Mouse (Mus musculus): ENCODE measurements around the gene Nfib. TPM values are rescaled to one million over a fixed set of nuclear protein-coding genes. Genes with fewer than 3 reads are reported as not detected.

Nfib gene
- polyA plus RNA-seq, 1 experiment from 2014 or later, result 13.5 TPM

DNA sequence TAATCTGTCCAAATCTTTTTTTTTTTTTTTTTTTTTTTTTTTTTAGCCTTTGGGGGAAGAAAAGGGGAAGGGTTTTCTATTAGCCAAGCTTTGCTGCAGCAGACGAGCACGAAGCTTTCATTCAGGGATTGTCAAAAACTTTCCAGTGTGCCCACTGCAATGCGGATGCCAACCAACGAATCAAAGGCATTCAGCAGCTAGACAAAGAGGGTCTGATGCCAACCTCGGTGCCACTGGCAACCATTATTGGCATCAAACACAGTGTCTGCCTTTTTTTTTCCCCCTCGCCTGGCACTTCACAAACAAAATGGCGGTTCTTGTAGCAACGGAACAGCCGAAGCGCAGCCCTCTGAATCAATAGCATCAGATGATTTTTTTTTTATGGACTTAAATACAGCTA is 210.7 kb downstream of the Nfib start:
- Histone ChIP-seq H3K9me3 (ENCODE audit: control insufficient read depth) (no peaks in the 10 kb centered on the region), H3K4me1 (replicated peaks; ENCODE audit: control insufficient read depth, insufficient read depth, low read length) (peaks cover 6% of the 10 kb centered on the region; the same call in 1 of the 2 replicates), H3K4me3 (ENCODE audit: low read depth, low read length) (no peak overlapping the region), H3K9ac (ENCODE audit: low read depth, low read length) (no peak overlapping the region), H3K27me3 (replicated peaks; ENCODE audit: control insufficient read depth, insufficient read depth, low read length) (no peaks in the 10 kb centered on the region), H3K36me3 (ENCODE audit: control insufficient read depth, insufficient read depth) (peaks cover 9% of the 10 kb centered on the region), H3K27ac (ENCODE audit: low read depth, low read length) (no peak overlapping the region), H3K4me2 (replicated peaks; ENCODE audit: low read depth) (no peak overlapping the region)
- TF ChIP-seq CTCF (IDR thresholded peaks at IDR 0.05; ENCODE audit: low read depth), result no peak
- ATAC-seq, result no peak
- WGBS, result 90% methylated on average over 10 of the region's 10 CpGs

DNA sequence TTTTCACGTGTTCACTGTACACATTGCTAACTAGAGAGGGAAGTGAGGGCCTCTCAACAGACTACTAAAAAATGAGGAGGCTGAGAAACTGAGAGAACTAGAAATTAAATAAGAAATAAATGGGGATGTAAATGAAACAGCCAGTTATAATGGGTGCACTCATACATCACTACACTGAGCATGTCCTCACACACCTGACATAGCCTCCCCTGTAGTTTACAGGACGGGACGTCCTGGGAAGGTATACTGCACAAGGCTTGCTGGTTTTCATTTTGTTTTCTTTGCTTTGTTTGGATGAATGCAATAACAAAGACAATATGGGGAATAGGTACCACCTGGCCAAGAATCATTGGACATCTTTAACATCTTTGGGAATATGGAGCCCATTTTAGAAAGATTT is 211.1 kb downstream of the Nfib start:
- Histone ChIP-seq H3K9ac (ENCODE audit: low read depth, low read length) (no peak overlapping the region), H3K4me2 (replicated peaks; ENCODE audit: low read depth) (no peak overlapping the region), H3K27ac (ENCODE audit: low read depth, low read length) (no peak overlapping the region), H3K36me3 (ENCODE audit: control insufficient read depth, insufficient read depth) (peaks cover 9% of the 10 kb centered on the region), H3K4me3 (ENCODE audit: low read depth, low read length) (no peak overlapping the region), H3K4me1 (replicated peaks; ENCODE audit: control insufficient read depth, insufficient read depth, low read length) (peaks cover 3% of the 10 kb centered on the region; the same call in 1 of the 2 replicates), H3K27me3 (replicated peaks; ENCODE audit: control insufficient read depth, insufficient read depth, low read length) (no peaks in the 10 kb centered on the region), H3K9me3 (ENCODE audit: control insufficient read depth) (no peaks in the 10 kb centered on the region)
- TF ChIP-seq CTCF (IDR thresholded peaks at IDR 0.05; ENCODE audit: low read depth), result no peak
- WGBS, result 78% methylated on average over 3 of the region's 3 CpGs
- ATAC-seq, result no peak

DNA sequence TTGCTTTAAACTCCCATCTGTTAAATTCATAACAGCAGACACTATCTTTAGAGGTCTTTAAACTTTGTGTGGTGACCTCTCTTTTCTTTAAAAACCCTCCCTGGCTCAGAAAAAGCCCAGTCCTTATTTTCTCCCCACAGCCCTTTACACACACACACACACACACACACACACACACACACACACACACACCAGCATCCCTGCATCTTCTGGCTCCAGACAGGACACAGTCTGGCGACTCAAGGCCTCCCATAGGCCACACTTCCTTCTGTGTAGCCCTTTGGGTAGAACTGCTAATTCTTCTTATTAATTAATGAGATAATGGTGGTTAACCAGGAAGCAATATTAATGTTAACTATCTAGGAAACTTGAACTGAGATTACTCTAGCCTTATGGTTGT is 211.7 kb downstream of the Nfib start:
- ATAC-seq, result no peak
- H3K4me2 ChIP-seq (replicated peaks; ENCODE audit: low read depth), result no peak overlapping the region
- no peaks in the 10 kb centered on the region for H3K9me3 ChIP-seq (ENCODE audit: control insufficient read depth)
- WGBS, result 77% methylated on average over 1 of the region's 1 CpGs
- no peak for TF ChIP-seq CTCF (IDR thresholded peaks at IDR 0.05; ENCODE audit: low read depth)
- H3K27ac ChIP-seq (ENCODE audit: low read depth, low read length), result no peak overlapping the region
- H3K4me1 ChIP-seq (replicated peaks; ENCODE audit: control insufficient read depth, insufficient read depth, low read length), result peaks cover 3% of the 10 kb centered on the region; the same call in 1 of the 2 replicates
- H3K9ac ChIP-seq (ENCODE audit: low read depth, low read length), result no peak overlapping the region
- H3K36me3 ChIP-seq (ENCODE audit: control insufficient read depth, insufficient read depth), result peaks cover 9% of the 10 kb centered on the region
- H3K4me3 ChIP-seq (ENCODE audit: low read depth, low read length), result no peak overlapping the region
- H3K27me3 ChIP-seq (replicated peaks; ENCODE audit: control insufficient read depth, insufficient read depth, low read length), result no peaks in the 10 kb centered on the region

DNA sequence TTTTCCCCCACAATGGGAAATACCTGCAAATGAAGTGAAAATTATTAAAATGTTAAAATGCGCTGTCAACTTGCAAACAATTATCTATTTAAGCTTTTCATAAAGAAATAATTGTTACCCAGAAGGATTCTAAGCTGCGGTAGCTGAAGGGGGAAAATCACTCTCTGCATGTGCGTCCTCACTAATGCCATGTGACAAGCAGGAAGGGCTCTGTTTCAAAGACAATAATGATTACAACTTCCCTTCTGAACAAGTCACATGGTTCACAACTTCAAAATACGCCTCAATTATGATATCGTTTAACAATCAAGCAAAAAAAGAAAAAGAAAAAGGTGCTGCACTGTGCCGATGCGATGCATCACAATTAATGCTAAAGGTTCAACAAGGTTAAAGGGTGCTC is 212.2 kb downstream of the Nfib start:
- Histone ChIP-seq H3K4me3 (ENCODE audit: low read depth, low read length) (no peak overlapping the region), H3K4me2 (replicated peaks; ENCODE audit: low read depth) (no peak overlapping the region), H3K4me1 (replicated peaks; ENCODE audit: control insufficient read depth, insufficient read depth, low read length) (peaks cover 3% of the 10 kb centered on the region; the same call in 1 of the 2 replicates), H3K9me3 (ENCODE audit: control insufficient read depth) (no peaks in the 10 kb centered on the region), H3K27me3 (replicated peaks; ENCODE audit: control insufficient read depth, insufficient read depth, low read length) (no peaks in the 10 kb centered on the region), H3K9ac (ENCODE audit: low read depth, low read length) (no peak overlapping the region), H3K36me3 (ENCODE audit: control insufficient read depth, insufficient read depth) (peaks cover 9% of the 10 kb centered on the region), H3K27ac (ENCODE audit: low read depth, low read length) (no peak overlapping the region)
- no peak for TF ChIP-seq CTCF (IDR thresholded peaks at IDR 0.05; ENCODE audit: low read depth)
- WGBS, result 64% methylated on average over 7 of the region's 7 CpGs
- no peak for ATAC-seq

DNA sequence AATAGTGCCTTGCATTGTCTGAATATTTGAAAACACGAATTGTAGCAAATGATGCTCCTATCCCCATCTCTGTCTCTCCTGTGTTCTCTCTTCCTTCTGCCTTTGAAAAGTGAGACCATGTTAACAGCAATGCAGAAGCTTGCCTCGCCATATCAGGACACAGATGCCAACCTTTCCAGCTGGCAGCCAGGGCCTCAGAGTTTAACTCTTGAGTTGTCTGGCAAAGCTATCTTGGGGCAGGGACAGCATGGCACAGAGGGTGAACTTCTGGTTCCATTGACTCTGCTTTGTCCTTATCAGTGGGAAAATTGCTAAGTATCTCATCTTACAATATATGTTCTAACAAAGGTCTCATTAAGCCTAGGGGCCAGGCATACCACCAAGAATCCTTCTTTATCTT is 212.8 kb downstream of the Nfib start:
- no peaks in the 10 kb centered on the region for H3K27me3 ChIP-seq (replicated peaks; ENCODE audit: control insufficient read depth, insufficient read depth, low read length)
- WGBS, result 72% methylated on average over 2 of the region's 2 CpGs
- peaks cover 3% of the 10 kb centered on the region; the same call in 1 of the 2 replicates for H3K4me1 ChIP-seq (replicated peaks; ENCODE audit: control insufficient read depth, insufficient read depth, low read length)
- no peak overlapping the region for H3K9ac ChIP-seq (ENCODE audit: low read depth, low read length)
- no peaks in the 10 kb centered on the region for H3K9me3 ChIP-seq (ENCODE audit: control insufficient read depth)
- H3K36me3 ChIP-seq (ENCODE audit: control insufficient read depth, insufficient read depth), result peaks cover 6% of the 10 kb centered on the region
- no peak for TF ChIP-seq CTCF (IDR thresholded peaks at IDR 0.05; ENCODE audit: low read depth)
- H3K4me3 ChIP-seq (ENCODE audit: low read depth, low read length), result no peak overlapping the region
- H3K4me2 ChIP-seq (replicated peaks; ENCODE audit: low read depth), result no peak overlapping the region
- no peak overlapping the region for H3K27ac ChIP-seq (ENCODE audit: low read depth, low read length)
- ATAC-seq, result no peak

DNA sequence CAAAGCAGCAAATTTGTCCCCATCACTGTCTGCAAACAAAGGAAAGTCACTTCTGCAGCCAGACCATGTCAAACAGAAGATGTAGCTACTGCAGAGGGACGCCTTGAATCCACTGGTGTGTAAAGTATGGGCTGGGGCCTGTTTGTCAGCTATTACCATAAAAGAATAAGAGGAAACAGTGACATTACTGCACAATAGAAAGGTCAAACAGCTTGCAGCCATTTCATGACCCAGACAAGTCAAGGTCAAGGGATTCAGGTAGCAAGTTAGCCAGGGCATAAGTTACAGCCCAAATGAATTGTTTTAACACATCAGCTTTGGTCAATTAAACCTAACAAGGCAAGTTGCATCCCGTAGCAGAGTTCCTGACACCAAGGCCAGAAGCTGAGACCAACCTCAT is 215.6 kb downstream of the Nfib start:
- no peaks in the 10 kb centered on the region for H3K9me3 ChIP-seq (ENCODE audit: control insufficient read depth)
- no peak overlapping the region for H3K9ac ChIP-seq (ENCODE audit: low read depth, low read length)
- peaks cover 3% of the 10 kb centered on the region; the same call in 1 of the 2 replicates for H3K4me1 ChIP-seq (replicated peaks; ENCODE audit: control insufficient read depth, insufficient read depth, low read length)
- peaks cover 5% of the 10 kb centered on the region; the same call in 1 of the 2 replicates for H3K36me3 ChIP-seq (ENCODE audit: control insufficient read depth, insufficient read depth)
- 67% methylated on average over 2 of the region's 2 CpGs for WGBS
- no peak overlapping the region for H3K27ac ChIP-seq (ENCODE audit: low read depth, low read length)
- no peak overlapping the region for H3K4me2 ChIP-seq (replicated peaks; ENCODE audit: low read depth)
- no peak for ATAC-seq
- no peaks in the 10 kb centered on the region for H3K27me3 ChIP-seq (replicated peaks; ENCODE audit: control insufficient read depth, insufficient read depth, low read length)
- H3K4me3 ChIP-seq (ENCODE audit: low read depth, low read length), result no peak overlapping the region
- no peak for TF ChIP-seq CTCF (IDR thresholded peaks at IDR 0.05; ENCODE audit: low read depth)

DNA sequence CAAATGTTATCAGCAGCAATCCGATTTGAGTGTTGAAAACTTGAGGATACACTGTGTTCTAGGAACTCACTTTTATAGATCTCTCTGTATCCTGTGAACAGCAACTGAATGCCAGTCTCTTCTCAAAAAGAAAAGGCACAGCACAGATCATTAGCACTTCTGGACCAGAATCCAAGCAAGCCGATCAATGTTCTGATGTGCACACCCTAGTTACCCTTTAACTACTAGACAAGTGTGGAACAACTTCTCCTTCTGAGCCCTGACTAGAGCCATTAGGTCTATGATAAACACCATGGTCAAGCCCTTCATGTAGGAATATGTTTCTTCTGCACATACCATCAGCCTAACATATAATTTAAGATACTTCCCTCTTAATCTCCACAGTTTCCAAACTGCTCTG is 219.6 kb downstream of the Nfib start:
- no peak for ATAC-seq
- Histone ChIP-seq H3K4me2 (replicated peaks; ENCODE audit: low read depth) (no peak overlapping the region), H3K4me3 (ENCODE audit: low read depth, low read length) (no peak overlapping the region), H3K4me1 (replicated peaks; ENCODE audit: control insufficient read depth, insufficient read depth, low read length) (0 out of 2 replicates have a peak, but pooled peaks cover 3% of the 10 kb centered on the region), H3K9ac (ENCODE audit: low read depth, low read length) (no peak overlapping the region), H3K27ac (ENCODE audit: low read depth, low read length) (no peak overlapping the region), H3K36me3 (ENCODE audit: control insufficient read depth, insufficient read depth) (peaks cover 5% of the 10 kb centered on the region; the same call in 1 of the 2 replicates), H3K9me3 (ENCODE audit: control insufficient read depth) (no peaks in the 10 kb centered on the region), H3K27me3 (replicated peaks; ENCODE audit: control insufficient read depth, insufficient read depth, low read length) (no peaks in the 10 kb centered on the region)
- WGBS, result 60% methylated on average over 2 of the region's 2 CpGs
- no peak for TF ChIP-seq CTCF (IDR thresholded peaks at IDR 0.05; ENCODE audit: low read depth)

Data from intestine, postnatal 0 days (tissue).